Mouse (Mus musculus) kidney, embryonic 15.5 days (tissue): Measurements from ENCODE around the gene Ireb2. TPM values are rescaled to one million over a fixed set of nuclear protein-coding genes. Genes with fewer than 3 reads are reported as not detected.
"Not testable (repeated sequence)": the region's sequence is repeated elsewhere in the genome, so short reads cannot be mapped to it uniquely, and the experiment has no call there.

Source experiments
- ATAC-seq: fragments of 200-750 bp; cut with Nextera tagmentation; replicated peaks from 2 replicates; pipeline ENCODE4 v1.8.0; 2017; ENCODE audit warnings: moderate TSS enrichment; ENCODE audit not compliant: low FRiP score
- H3K27ac ChIP-seq: fragments of 300-500 bp; sonication (generic); 2 replicates; pipeline ENCODE4 v1.5.1; 2015; ENCODE audit warnings: mild to moderate bottlenecking, inconsistent platforms
- H3K27me3 ChIP-seq: fragments of 300-500 bp; sonication (generic); 2 replicates; pipeline ENCODE4 v1.6.1; 2015; ENCODE audit warnings: inconsistent platforms
- H3K36me3 ChIP-seq: fragments of 300-500 bp; sonication (generic); 2 replicates; pipeline ENCODE4 v1.6.1; 2015; ENCODE audit warnings: inconsistent platforms
- H3K4me1 ChIP-seq: fragments of 300-500 bp; sonication (generic); 2 replicates; pipeline ENCODE4 v1.6.1; 2015; ENCODE audit warnings: inconsistent platforms
- H3K4me2 ChIP-seq: fragments of 300-500 bp; sonication (generic); 2 replicates; pipeline ENCODE4 v1.6.1; 2015; ENCODE audit warnings: moderate library complexity, mild to moderate bottlenecking, inconsistent platforms
- H3K4me3 ChIP-seq: fragments of 300-500 bp; sonication (generic); replicated peaks from 2 replicates; pipeline ENCODE4 v1.5.1; 2015; ENCODE audit warnings: mild to moderate bottlenecking, inconsistent platforms
- H3K9ac ChIP-seq: fragments of 300-500 bp; sonication (generic); 2 replicates; pipeline ENCODE4 v1.6.1; 2015; ENCODE audit warnings: mild to moderate bottlenecking, inconsistent platforms
- H3K9me3 ChIP-seq: fragments of 300-500 bp; sonication (generic); replicated peaks from 2 replicates; pipeline ENCODE4 v1.6.1; 2016; ENCODE audit warnings: inconsistent platforms
- WGBS: fragments of 180-500 bp; shearing (Covaris S2); methylation state at CpG from one replicate; pipeline ENCODE4 v1.1.7; 2015; ENCODE audit warnings: mixed read lengths; 5-methylcytosine and 5-hydroxymethylcytosine counted together
- polyA plus RNA-seq: library from polyadenylated mRNA; unstranded; fragments of >200 nt; fragmentation: Nextera tagmentation; extraction: Ambion mirVana; gene quantifications from 2 replicates; pipeline ENCODE4 v1.2.1, GENCODE M21; 2015

Ireb2 gene
- polyA plus RNA-seq, 1 experiment from 2014 or later = 34.8 TPM

DNA sequence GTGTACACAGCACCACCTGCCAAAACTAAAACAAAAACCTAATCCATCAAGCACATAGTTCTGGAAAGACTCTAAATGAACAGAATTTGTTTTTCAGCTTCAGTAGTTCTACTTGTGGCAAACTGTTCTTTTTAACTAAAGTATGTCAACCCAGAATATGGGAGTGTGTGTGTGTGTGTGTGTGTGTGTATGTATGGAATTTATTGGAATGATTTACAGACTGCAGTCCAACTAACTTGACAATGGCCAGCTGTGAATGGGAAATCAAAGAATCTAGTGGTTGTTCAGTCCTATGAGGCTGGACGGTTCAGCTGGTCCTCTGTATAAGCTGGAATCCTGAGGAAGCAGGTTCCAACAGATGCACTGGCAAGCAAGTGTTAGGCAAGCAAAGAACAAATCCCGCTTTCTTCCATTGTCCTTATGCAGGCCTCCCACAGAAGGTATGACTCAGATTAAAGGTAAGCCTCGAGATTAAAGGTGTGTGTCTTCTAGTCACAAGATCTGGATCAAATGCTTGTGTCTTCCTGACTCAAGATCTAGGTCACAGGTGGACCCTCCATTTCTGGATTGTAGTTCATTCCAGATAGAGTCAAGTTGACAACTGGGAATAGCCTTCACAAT, 18.9 kb upstream of the Ireb2 start:
- Histone ChIP-seq H3K27me3 (no peaks in the 10 kb centered on the region), H3K4me2 (no peak overlapping the region), H3K9ac (no peak overlapping the region), H3K9me3 (no peaks in the 10 kb centered on the region), H3K4me1 (peaks cover 9% of the 10 kb centered on the region; the same call in 1 of the 2 replicates), H3K27ac (0 out of 2 replicates have a peak overlapping the region, but pooled peaks have one; percentile 7), H3K4me3 (no peak overlapping the region), H3K36me3 (no peaks in the 10 kb centered on the region)
- 56% methylated on average over 3 of the region's 3 CpGs for WGBS
- ATAC-seq = 0 out of 2 replicates have a peak, but pooled peaks have one; percentile 52

DNA sequence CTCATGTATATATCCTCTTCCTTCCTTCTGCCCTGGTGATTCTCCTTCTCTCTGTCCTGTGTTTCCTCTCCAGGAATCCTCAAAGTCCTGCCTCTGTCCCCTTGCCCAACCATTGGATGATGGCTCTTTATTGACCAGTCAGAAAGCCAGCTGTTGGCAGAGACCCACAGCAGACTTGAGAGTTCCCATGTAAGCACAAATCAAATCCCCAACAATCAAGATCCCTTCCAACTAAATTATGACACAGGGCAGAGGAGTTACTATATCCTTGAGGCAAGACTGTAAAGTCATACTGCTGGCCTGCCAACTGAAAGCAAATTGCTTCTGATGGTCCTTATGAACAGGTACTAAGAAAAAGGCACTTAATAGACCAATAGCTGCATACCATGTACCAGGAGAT, 15.4 kb upstream of the Ireb2 start:
- no peak overlapping the region for H3K4me2 ChIP-seq
- peaks cover 9% of the 10 kb centered on the region; the same call in 1 of the 2 replicates for H3K4me1 ChIP-seq
- peaks cover 3% of the 10 kb centered on the region; the same call in 1 of the 2 replicates for H3K27me3 ChIP-seq
- H3K9me3 ChIP-seq = no peaks in the 10 kb centered on the region
- H3K4me3 ChIP-seq = no peak overlapping the region
- no peak overlapping the region for H3K27ac ChIP-seq
- H3K36me3 ChIP-seq = no peaks in the 10 kb centered on the region
- ATAC-seq = no peak
- no peak overlapping the region for H3K9ac ChIP-seq

DNA sequence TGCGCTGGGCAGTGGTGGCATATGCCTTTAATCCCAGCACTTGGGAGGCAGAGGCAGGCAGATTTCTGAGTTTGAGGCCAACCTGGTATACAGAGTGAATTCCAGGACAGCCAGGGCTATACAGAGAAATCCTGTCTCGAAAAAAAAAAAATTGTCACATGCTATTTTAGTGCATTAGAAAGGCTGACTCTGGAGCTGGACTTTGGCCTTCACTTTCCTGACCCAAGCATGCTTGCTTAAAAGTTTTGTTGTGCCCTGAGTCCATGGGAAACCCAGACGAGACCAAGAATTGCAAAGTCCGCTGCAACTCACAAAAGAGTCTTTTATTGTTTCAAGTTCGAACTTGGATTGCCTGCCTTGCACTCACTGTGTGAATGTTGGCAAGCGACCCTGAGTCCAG, 10.6 kb upstream of the Ireb2 start:
- H3K4me1 ChIP-seq, H3K36me3 ChIP-seq, ATAC-seq, H3K4me2 ChIP-seq, H3K9me3 ChIP-seq, H3K27me3 ChIP-seq, H3K27ac ChIP-seq, H3K4me3 ChIP-seq, H3K9ac ChIP-seq: not testable (repeated sequence)
- 45% methylated on average over 6 of the region's 6 CpGs for WGBS

DNA sequence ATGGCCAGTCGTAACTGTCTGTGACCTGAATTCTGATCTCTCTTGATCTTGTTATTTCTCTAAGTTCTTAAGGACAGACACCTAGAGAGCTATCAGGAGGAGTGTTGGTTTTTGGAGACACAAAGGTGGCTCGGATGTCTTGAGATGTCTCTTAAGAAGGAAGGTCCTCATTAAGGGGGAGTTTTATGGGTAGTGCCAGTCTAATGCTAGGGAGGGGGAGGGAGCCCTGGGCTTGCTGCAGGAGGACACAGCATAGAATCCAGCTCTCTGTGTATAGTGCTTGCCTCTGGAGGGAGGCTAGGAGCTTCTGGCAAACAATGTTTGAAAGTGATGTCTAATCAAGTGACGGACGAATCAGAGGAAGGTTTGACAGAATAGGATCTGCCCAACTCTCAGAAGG, 10.0 kb upstream of the Ireb2 start:
- Histone ChIP-seq H3K4me3 (no peak overlapping the region), H3K36me3 (no peaks in the 10 kb centered on the region), H3K27ac (no peak overlapping the region), H3K9ac (no peak overlapping the region), H3K4me2 (no peak overlapping the region), H3K27me3 (peaks cover 6% of the 10 kb centered on the region; the same call in 1 of the 2 replicates), H3K9me3 (no peaks in the 10 kb centered on the region), H3K4me1 (peaks cover 8% of the 10 kb centered on the region)
- 16% methylated on average over 4 of the region's 4 CpGs for WGBS
- peak; percentile 82; the same call in 1 of the 2 replicates for ATAC-seq

DNA sequence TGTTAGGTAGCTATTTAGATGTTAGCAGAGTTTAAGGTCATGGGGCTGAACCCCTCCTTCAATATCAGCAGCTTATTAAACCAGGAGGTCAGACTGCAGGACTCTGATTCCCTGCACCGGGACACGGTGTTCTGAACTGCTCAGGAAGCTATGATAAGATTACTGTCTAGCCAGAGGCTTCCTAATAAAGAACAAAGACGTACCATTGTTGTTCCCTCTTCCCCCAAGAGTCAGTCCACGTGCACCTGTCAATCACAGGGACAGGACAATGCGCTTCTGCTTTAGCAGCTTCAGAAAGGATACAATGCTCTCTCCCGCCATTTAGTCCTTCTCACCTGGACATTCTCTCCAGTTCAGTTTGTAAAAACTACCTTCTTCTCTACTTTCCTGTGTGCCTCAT, 8.0 kb upstream of the Ireb2 start:
- no peak overlapping the region for H3K4me3 ChIP-seq
- H3K4me2 ChIP-seq = no peak overlapping the region
- no peaks in the 10 kb centered on the region for H3K9me3 ChIP-seq
- no peak overlapping the region for H3K27ac ChIP-seq
- no peak overlapping the region for H3K9ac ChIP-seq
- 52% methylated on average over 6 of the region's 6 CpGs for whole genome bisulfite sequencing
- H3K4me1 ChIP-seq = peaks cover 8% of the 10 kb centered on the region
- H3K36me3 ChIP-seq = no peaks in the 10 kb centered on the region
- peaks cover 4% of the 10 kb centered on the region; the same call in 1 of the 2 replicates for H3K27me3 ChIP-seq
- ATAC-seq = no peak

DNA sequence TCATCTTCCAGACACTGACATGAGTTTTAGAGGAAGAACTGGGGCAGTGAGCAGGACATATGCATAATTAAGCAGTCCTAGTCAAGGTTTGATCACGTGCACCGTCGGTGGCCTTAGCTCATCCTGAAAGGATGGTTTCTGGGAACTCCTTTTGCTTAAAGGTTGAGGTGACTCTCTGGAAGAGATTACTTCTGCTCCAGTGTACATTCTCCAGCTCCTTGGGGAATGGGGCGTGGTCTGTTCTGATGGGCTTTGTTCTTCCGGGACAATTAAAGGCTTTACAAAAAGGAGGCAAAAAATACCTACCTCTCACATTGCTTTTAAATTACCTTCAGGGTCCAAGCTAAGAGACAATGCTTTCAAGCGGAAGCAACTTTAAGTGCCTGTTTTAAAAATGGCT, 7.5 kb upstream of the Ireb2 start:
- no peak for ATAC-seq
- H3K27me3 ChIP-seq = peaks cover 4% of the 10 kb centered on the region; the same call in 1 of the 2 replicates
- no peaks in the 10 kb centered on the region for H3K9me3 ChIP-seq
- no peak overlapping the region for H3K4me3 ChIP-seq
- H3K4me1 ChIP-seq = peaks cover 8% of the 10 kb centered on the region
- 84% methylated on average over 6 of the region's 6 CpGs for WGBS
- no peak overlapping the region for H3K9ac ChIP-seq
- no peak overlapping the region for H3K27ac ChIP-seq
- no peak overlapping the region for H3K4me2 ChIP-seq
- H3K36me3 ChIP-seq = no peaks in the 10 kb centered on the region

DNA sequence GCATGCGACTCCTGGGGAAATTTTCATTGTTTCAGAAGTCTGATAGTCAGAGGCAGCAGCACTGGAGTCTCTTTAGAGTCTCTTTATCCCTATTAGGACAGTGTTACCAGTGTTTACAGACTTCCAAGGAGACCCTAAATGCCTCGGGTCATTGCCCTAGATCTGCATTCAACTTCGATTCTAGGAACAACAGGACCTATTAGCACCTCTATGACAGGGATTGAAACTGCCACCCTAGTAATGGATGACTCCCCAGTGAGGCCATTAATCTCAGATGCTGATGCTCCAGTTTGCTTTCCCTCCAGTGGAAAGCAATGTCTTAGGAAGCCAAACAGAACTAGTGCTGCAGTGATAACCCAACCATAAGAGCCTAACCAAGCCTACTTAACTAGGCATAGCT, 6.1 kb upstream of the Ireb2 start:
- no peak for ATAC-seq

DNA sequence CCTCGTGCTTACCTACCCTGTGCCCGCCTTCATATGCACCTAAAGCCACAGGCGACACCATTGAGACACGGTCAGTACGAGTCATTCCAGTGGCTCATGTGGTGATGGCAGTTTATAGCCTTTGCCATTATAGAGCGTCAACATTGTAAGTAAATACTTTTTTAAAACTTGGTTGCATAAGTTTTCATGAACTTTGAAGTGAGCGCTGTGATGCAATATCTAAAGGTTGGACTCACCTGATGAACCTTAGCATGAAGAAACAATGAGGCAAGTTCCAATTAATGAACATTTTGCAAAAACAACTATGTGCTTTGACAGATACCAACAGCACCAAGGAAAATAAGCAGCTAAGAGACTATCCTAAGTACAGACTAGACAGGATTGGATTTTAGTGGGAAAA, 3.1 kb upstream of the Ireb2 start:
- no peak for ATAC-seq
- no peak overlapping the region for H3K4me2 ChIP-seq
- WGBS = 81% methylated on average over 7 of the region's 7 CpGs
- H3K36me3 ChIP-seq = peaks cover 4% of the 10 kb centered on the region
- no peak overlapping the region for H3K9ac ChIP-seq
- H3K27ac ChIP-seq = no peak overlapping the region
- peaks cover 4% of the 10 kb centered on the region; the same call in 1 of the 2 replicates for H3K27me3 ChIP-seq
- H3K4me1 ChIP-seq = peaks cover 12% of the 10 kb centered on the region
- H3K4me3 ChIP-seq = no peak overlapping the region
- H3K9me3 ChIP-seq = no peaks in the 10 kb centered on the region

More for the DNA sequence above, 6.1 kb upstream of the Ireb2 start:
- Histone ChIP-seq H3K9me3 (no peaks in the 10 kb centered on the region), H3K9ac (no peak overlapping the region), H3K36me3 (no peaks in the 10 kb centered on the region), H3K27ac (no peak overlapping the region), H3K4me1 (peaks cover 8% of the 10 kb centered on the region), H3K27me3 (peaks cover 4% of the 10 kb centered on the region; the same call in 1 of the 2 replicates), H3K4me3 (no peak overlapping the region), H3K4me2 (no peak overlapping the region)
- WGBS = 6% methylated on average over 3 of the region's 3 CpGs

DNA sequence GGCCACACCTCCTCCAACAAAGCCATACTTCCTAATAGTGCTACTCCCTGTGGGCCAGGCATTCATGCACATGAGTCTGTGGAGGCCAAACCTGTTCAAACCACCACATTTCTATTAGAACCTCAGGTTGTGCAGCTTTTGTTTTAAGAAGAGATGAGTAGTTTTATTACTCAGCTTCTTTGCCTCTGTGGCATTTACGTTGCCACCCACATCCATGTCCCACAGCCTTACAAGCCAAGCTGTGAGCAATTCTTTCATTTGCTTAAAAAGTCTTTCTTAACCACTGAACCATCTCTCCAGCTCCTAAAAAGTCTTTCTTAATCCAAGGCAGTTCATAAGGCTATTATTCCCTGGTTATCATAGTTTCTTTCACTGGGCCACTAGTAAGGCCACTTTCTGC, 15.2 kb downstream of the Ireb2 start:
- Histone ChIP-seq H3K36me3 (peaks cover 82% of the 10 kb centered on the region), H3K9ac (no peak overlapping the region), H3K4me3 (no peak overlapping the region), H3K27ac (no peak overlapping the region), H3K4me2 (no peak overlapping the region), H3K27me3 (no peaks in the 10 kb centered on the region), H3K9me3 (no peaks in the 10 kb centered on the region), H3K4me1 (no peaks in the 10 kb centered on the region)
- WGBS = 96% methylated on average over 1 of the region's 1 CpGs
- ATAC-seq = no peak

DNA sequence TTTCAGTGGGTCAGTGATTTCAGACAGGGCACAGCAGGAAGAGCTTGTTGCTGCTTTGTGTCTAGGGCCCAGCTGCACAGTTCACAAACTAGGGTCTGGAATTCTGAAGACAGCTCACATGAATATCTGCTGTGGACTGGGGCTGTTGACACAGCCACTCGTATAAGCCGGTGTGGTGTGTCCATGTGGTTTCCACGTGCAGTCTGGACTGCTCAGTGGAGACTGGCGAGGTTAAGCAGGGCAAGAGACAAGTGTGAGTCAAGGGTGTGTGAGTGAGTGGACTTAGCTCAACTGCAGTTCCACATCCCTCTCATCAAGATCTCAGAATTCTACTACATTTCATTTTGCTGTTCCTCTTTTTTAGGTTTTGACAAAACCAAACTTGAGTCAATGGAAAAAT, 28.5 kb downstream of the Ireb2 start:
- Histone ChIP-seq H3K27ac (no peak overlapping the region), H3K4me3 (no peak overlapping the region), H3K9me3 (no peaks in the 10 kb centered on the region), H3K9ac (no peak overlapping the region), H3K4me2 (no peak overlapping the region), H3K27me3 (no peaks in the 10 kb centered on the region), H3K36me3 (peaks cover 80% of the 10 kb centered on the region), H3K4me1 (no peaks in the 10 kb centered on the region)
- ATAC-seq = no peak
- 82% methylated on average over 4 of the region's 4 CpGs for WGBS

DNA sequence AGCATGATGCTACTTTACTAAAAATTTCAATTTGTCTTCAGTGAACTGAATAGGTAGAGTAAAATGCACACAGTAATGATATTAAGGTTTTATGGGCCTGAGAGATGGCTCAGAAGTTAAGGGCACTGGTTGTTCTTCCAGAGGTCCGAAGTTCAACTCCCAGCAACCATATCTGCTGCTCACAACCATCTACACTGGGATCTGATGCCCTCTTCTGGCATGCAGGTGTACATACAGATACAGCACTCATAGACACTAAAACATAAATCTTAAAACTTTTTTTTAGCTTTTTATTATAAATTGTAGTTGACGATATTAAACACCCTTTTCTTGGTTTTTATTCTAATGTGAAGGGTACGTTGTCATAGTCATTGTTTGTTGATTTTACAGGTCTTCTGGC, 33.5 kb downstream of the Ireb2 start:
- no peak for ATAC-seq

DNA sequence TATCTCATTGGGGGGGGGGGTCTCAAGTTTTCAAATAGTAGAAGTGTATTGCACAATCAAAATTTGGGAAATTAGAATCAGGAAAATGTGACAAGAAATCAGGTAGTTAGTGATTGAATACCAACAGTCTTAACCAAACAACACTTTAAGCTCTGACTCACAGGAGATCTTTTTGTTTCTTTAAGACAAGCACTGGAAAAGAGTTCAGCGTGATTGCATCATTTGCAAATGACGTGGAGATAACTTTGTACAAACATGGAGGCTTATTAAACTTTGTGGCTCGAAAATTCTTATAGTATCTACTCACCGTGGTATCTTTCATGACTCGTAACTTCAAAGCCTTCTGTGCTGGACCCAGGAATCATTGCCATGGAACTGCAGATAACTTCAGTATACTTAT, 45.9 kb downstream of the Ireb2 start:
- H3K4me3 ChIP-seq = no peak overlapping the region
- ATAC-seq = no peak
- H3K4me1 ChIP-seq = no peaks in the 10 kb centered on the region
- 88% methylated on average over 5 of the region's 5 CpGs for WGBS
- no peak overlapping the region for H3K4me2 ChIP-seq
- no peaks in the 10 kb centered on the region for H3K27me3 ChIP-seq
- no peak overlapping the region for H3K9ac ChIP-seq
- H3K9me3 ChIP-seq = no peaks in the 10 kb centered on the region
- H3K27ac ChIP-seq = no peak overlapping the region
- peaks cover 69% of the 10 kb centered on the region for H3K36me3 ChIP-seq

More for the DNA sequence above, 33.5 kb downstream of the Ireb2 start:
- H3K4me3 ChIP-seq = no peak overlapping the region
- H3K4me1 ChIP-seq = no peaks in the 10 kb centered on the region
- H3K36me3 ChIP-seq = peaks cover 78% of the 10 kb centered on the region
- no peaks in the 10 kb centered on the region for H3K27me3 ChIP-seq
- H3K9me3 ChIP-seq = no peaks in the 10 kb centered on the region
- H3K27ac ChIP-seq = no peak overlapping the region
- no peak overlapping the region for H3K4me2 ChIP-seq
- H3K9ac ChIP-seq = no peak overlapping the region
- 88% methylated on average over 3 of the region's 3 CpGs for WGBS

DNA sequence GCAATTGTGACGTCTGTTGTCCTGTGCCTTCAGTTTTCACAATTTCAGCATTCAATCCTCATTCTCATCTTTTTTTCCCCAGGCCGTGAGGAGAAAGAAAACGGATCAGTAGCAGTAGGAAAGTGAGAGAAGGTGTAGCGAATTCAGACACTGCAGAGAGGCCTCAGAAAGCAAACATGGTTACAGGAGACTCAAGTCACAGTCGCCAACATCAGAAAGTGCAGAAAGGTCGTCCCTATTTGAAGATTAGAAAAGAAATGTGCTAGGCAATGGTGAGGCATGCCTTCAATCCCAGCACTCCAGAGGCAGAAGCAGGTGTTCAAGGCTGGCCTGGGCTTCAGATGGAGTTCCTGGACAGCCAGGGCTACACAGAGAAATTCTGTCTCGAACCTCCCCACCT, 52.0 kb downstream of the Ireb2 start:
- no peak for ATAC-seq

More for the DNA sequence above, 52.0 kb downstream of the Ireb2 start:
- Histone ChIP-seq H3K27ac (no peak overlapping the region), H3K4me3 (no peak overlapping the region), H3K36me3 (peaks cover 13% of the 10 kb centered on the region), H3K4me1 (peaks cover 9% of the 10 kb centered on the region; the same call in 1 of the 2 replicates), H3K9ac (no peak overlapping the region), H3K4me2 (no peak overlapping the region), H3K27me3 (no peaks in the 10 kb centered on the region), H3K9me3 (no peaks in the 10 kb centered on the region)
- 59% methylated on average over 7 of the region's 7 CpGs for WGBS
